Mouse (Mus musculus) limb, embryonic 14.5 days (tissue): ENCODE results near the gene Tmem269. TPM values are rescaled to one million over a fixed set of nuclear protein-coding genes. Genes with fewer than 3 reads are reported as not detected.

Source experiments
- ATAC-seq: fragments of 200-750 bp; cut with Nextera tagmentation; 2 replicates; pipeline ENCODE4 v1.8.0; 2017; ENCODE audit warnings: low read depth, moderate number of reproducible peaks, moderate TSS enrichment; ENCODE audit not compliant: low FRiP score
- DNase-seq: peaks from one replicate; pipeline ENCODE4 v3.0.0-alpha.2; 2015; ENCODE audit warnings: low spot score
- H3K27ac ChIP-seq: fragments of 300-500 bp; sonication (generic); replicated peaks from 2 replicates; pipeline ENCODE4 v1.5.1; 2014; ENCODE audit warnings: low read depth, mild to moderate bottlenecking, low read length, moderate library complexity, mixed read lengths
- H3K27me3 ChIP-seq: fragments of 300-500 bp; sonication (generic); 2 replicates; pipeline ENCODE4 v1.6.1; 2014; ENCODE audit warnings: low read length, mixed read lengths; ENCODE audit not compliant: control insufficient read depth, insufficient read depth
- H3K36me3 ChIP-seq: fragments of 300-500 bp; sonication (generic); 2 replicates; pipeline ENCODE4 v1.6.1; 2014; ENCODE audit warnings: mild to moderate bottlenecking, low read length, moderate library complexity, mixed read lengths; ENCODE audit not compliant: control insufficient read depth, insufficient read depth
- H3K4me1 ChIP-seq: fragments of 300-500 bp; sonication (generic); 2 replicates; pipeline ENCODE4 v1.6.1; 2014; ENCODE audit warnings: antibody characterized with exemption, low read length, mixed read lengths; ENCODE audit not compliant: control insufficient read depth, insufficient read depth
- H3K4me2 ChIP-seq: fragments of 300-500 bp; sonication (generic); replicated peaks from 2 replicates; pipeline ENCODE4 v1.6.1; 2014; ENCODE audit warnings: low read depth, mild to moderate bottlenecking, low read length, moderate library complexity; ENCODE audit not compliant: severe bottlenecking
- H3K4me3 ChIP-seq: fragments of 300-500 bp; sonication (generic); replicated peaks from 2 replicates; pipeline ENCODE4 v1.5.1; 2014; ENCODE audit warnings: low read length
- H3K9ac ChIP-seq: fragments of 300-500 bp; sonication (generic); 2 replicates; pipeline ENCODE4 v1.6.1; 2014; ENCODE audit warnings: mild to moderate bottlenecking, low read depth, low read length, moderate library complexity; ENCODE audit not compliant: severe bottlenecking
- H3K9me3 ChIP-seq: fragments of 300-500 bp; sonication (generic); 2 replicates; pipeline ENCODE4 v1.6.1; 2016; ENCODE audit warnings: low read length; ENCODE audit not compliant: control insufficient read depth
- POLR2A ChIP-seq: fragments of 200-500 bp; IDR thresholded peaks from 2 replicates; pipeline ENCODE4 v1.8.0; 2012; ENCODE audit warnings: inconsistent platforms, mild to moderate bottlenecking, moderate library complexity, borderline replicate concordance; ENCODE audit not compliant: insufficient read depth, insufficient read length; ENCODE audit errors: extremely low read depth
- WGBS: fragments of 180-500 bp; shearing (Covaris S2); extraction: QIAGEN DNeasy Blood & Tissue Kit; methylation state at CpG from one replicate; pipeline ENCODE4 v1.1.7; 2014; 5-methylcytosine and 5-hydroxymethylcytosine counted together
- polyA plus RNA-seq, 2 experiments: library from polyadenylated mRNA; depleted of rRNA in 1 of 2; stranded (reverse) in 1 of 2; unstranded in 1 of 2; fragments of >200 nt; fragmentation: Nextera tagmentation in 1 of 2; extraction: Ambion mirVana in 1 of 2; gene quantifications; 2 replicates each; pipeline versions ENCODE4 v1.2.1 to v1.2.3; 2012 to 2014

Gene Tmem269
- polyA plus RNA-seq, 2 experiments, result 0.11 TPM; not detected in 1

DNA sequence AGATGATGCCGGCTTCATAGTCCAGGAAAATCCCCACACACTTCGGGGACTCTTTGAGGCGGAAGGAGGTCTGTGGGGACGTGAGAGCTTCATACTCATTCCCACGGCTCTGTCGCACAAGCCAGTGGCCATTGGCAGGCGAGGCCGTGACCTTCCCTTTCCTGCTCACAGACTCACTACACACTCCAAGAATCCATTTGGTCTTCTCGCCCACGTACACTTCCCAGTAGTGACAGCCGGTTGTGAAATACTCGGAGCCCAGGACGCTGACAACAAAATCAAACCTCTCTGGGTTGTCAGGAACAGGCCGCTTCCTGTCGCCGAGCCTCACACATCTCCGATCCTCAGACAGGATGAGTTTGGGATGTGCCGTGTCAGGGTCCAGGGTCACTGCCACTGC lies 39.7 kb downstream of the Tmem269 start:
- no peak overlapping the region for H3K9ac ChIP-seq
- no peaks in the 10 kb centered on the region for H3K36me3 ChIP-seq
- no peak for TF ChIP-seq POLR2A
- no peaks in the 10 kb centered on the region for H3K27me3 ChIP-seq
- no peak overlapping the region for H3K27ac ChIP-seq
- DNase-seq, result no peak
- H3K4me3 ChIP-seq, result no peak overlapping the region
- H3K4me2 ChIP-seq, result no peak overlapping the region
- H3K4me1 ChIP-seq, result no peaks in the 10 kb centered on the region
- 71% methylated on average over 18 of the region's 18 CpGs for WGBS
- ATAC-seq, result no peak
- H3K9me3 ChIP-seq, result no peaks in the 10 kb centered on the region

GRCm38 (mm10) chr4:119177702-119178101 lies 40.3 kb downstream of the Tmem269 start:
- WGBS, result 76% methylated on average over 5 of the region's 5 CpGs
- Histone ChIP-seq H3K27me3 (no peaks in the 10 kb centered on the region), H3K4me2 (no peak overlapping the region), H3K36me3 (no peaks in the 10 kb centered on the region), H3K27ac (no peak overlapping the region), H3K9ac (no peak overlapping the region), H3K4me3 (no peak overlapping the region), H3K9me3 (no peaks in the 10 kb centered on the region), H3K4me1 (peaks cover 5% of the 10 kb centered on the region)
- no peak for DNase-seq
- ATAC-seq, result no peak
- no peak for TF ChIP-seq POLR2A

DNA sequence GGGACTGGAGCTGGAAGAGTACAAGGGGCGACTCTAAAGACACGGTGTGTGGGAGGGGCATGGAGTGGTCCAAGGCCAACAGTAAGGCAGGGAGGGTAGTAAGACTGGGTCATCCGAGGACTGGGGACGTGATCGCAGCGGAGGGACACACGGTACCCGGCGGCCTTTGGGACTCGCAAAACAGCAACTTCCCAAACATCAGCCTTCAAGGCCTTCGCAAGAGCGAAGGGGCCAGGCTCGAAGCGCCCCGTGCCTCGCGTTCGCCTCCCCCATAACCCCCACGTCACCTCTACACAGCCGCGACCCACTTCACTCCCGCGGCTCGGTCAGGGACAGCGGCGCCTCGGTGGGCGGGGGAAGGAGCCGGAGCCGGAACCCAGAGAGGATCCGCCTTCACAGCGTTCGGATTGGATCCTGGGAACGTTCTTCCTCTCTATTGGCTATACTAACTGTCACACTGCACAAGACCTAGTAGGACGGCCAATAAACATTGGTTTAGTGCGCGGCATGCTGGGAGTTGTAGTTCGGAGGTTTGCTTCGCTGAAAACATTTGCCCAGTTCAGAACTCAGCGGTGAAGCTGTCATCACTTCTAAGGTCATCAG lies 44.1 kb downstream of the Tmem269 start, which contains the start of gene Zfp691:
Gene Zfp691, minus strand, starts transcription at position 345 of the 603 bp plus-strand sequence.
- Histone ChIP-seq H3K27me3 (no peaks in the 10 kb centered on the region), H3K4me2 (peak within 1 kb of the TSS; percentile 79), H3K9ac (peak within 1 kb of the TSS; percentile 84), H3K4me1 (peaks cover 9% of the 10 kb centered on the region), H3K27ac (no peak within 1 kb of the TSS), H3K36me3 (peaks cover 18% of the 10 kb centered on the region), H3K9me3 (no peaks in the 10 kb centered on the region), H3K4me3 (peak within 1 kb of the TSS; percentile 77)
- DNase-seq (peak; percentile 99), ATAC-seq (peak; percentile 100)
- WGBS, result under 1% methylated on average over 26 of the region's 40 CpGs
- 0 out of 2 replicates have a peak, but pooled peaks have one; percentile 50 for TF ChIP-seq POLR2A

DNA sequence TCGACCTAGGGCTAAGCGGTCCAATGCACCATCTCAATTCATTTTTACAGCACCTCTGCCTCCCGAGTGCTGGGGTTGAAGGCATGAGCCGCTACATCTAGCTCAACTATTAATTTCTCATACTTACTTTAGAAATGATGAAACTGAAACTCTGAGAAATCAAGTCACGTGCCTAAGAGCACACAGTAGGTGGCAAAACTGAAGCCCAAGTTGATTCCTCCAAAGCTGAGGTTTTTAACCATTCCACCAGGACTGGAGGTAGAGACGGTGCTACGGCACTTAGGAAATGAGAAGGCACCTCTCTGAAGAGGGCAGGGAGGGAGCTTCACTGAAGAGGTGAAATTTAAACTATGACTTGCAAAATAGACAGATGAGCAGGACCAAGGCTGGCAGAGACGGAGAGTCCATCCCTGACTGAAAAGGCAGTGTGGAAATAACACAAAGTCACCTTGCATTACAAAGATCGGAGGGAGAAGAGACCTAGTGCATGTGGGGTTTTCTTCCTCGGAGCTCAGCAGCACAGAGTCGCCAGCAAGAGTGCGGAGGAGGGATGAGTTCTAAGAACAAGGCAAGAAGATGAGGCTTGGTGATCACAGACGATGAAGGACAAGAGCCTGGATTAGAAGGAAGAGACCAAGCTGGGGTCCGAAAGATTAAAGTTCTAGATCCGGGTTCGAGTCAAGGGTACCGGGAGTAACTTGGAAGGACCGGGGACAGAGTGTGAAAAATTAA lies 44.9 kb downstream of the Tmem269 start:
- ATAC-seq (no peak), DNase-seq (no peak)
- H3K4me3 ChIP-seq, result peak overlapping the region; percentile 77
- 40% methylated on average over 18 of the region's 18 CpGs for WGBS
- no peak overlapping the region for H3K27ac ChIP-seq
- peaks cover 25% of the 10 kb centered on the region for H3K36me3 ChIP-seq
- no peak for TF ChIP-seq POLR2A
- H3K9ac ChIP-seq, result peak overlapping the region; percentile 84
- H3K27me3 ChIP-seq, result no peaks in the 10 kb centered on the region
- no peaks in the 10 kb centered on the region for H3K9me3 ChIP-seq
- H3K4me1 ChIP-seq, result peaks cover 9% of the 10 kb centered on the region
- H3K4me2 ChIP-seq, result peak overlapping the region; percentile 79

DNA sequence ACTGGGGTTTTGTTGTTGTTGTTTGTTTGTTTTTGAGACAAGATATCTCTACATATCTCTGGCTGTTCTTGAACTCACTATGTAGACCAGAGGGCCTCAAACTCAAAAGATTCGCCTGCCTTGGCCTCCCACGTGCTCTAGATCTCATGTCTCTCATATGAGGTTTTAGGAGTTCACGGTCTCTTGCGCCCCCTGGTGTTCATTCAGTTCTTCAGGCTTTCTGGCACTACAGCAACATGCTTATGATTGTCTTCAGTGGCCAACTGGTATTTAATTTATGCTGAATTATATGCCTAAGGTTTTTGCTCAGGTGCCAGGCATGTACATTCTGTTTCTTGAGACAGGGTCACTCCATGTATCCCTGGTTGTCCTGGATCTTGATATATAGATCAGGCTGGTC lies 50.4 kb downstream of the Tmem269 start:
- DNase-seq (peak; percentile 90), ATAC-seq (no peak)
- Histone ChIP-seq H3K36me3 (peaks cover 25% of the 10 kb centered on the region), H3K27me3 (no peaks in the 10 kb centered on the region), H3K9ac (no peak overlapping the region), H3K4me2 (no peak overlapping the region), H3K27ac (no peak overlapping the region), H3K4me3 (no peak overlapping the region), H3K9me3 (no peaks in the 10 kb centered on the region), H3K4me1 (peaks cover 4% of the 10 kb centered on the region; the same call in 1 of the 2 replicates)
- 6% methylated on average over 4 of the region's 4 CpGs for WGBS
- no peak for TF ChIP-seq POLR2A
